Mouse (Mus musculus) kidney, adult 2 months (tissue): ENCODE measurements around the gene Map4k3. TPM values are rescaled to one million over a fixed set of nuclear protein-coding genes. Genes with fewer than 3 reads are reported as not detected.

Source experiments
- DNase-seq: peaks from one replicate; pipeline ENCODE4 v3.0.0; 2021
- H3K27ac ChIP-seq: fragments of 200-500 bp; 2 replicates; pipeline ENCODE4 v1.5.1; 2012; ENCODE audit warnings: low read depth, low read length, control low read depth, inconsistent platforms; ENCODE audit not compliant: insufficient read depth
- H3K27me3 ChIP-seq: fragments of 200-500 bp; replicated peaks from 2 replicates; pipeline ENCODE4 v1.6.1; 2012; ENCODE audit warnings: mild to moderate bottlenecking, moderate library complexity, low read length, inconsistent platforms; ENCODE audit not compliant: control insufficient read depth, insufficient read depth
- H3K36me3 ChIP-seq: fragments of 200-500 bp; 2 replicates; pipeline ENCODE4 v1.6.1; 2012; ENCODE audit warnings: mild to moderate bottlenecking, moderate library complexity, low read length, inconsistent platforms; ENCODE audit not compliant: control insufficient read depth, insufficient read depth
- H3K4me1 ChIP-seq: fragments of 200-500 bp; 2 replicates; pipeline ENCODE4 v1.6.1; 2011; ENCODE audit warnings: low read length; ENCODE audit not compliant: control insufficient read depth, insufficient read depth
- H3K4me3 ChIP-seq: fragments of 200-500 bp; 2 replicates; pipeline ENCODE4 v1.5.1; 2011; ENCODE audit warnings: mild to moderate bottlenecking, low read depth, low read length, control low read depth; ENCODE audit not compliant: insufficient read depth
- CTCF ChIP-seq: fragments of 200-500 bp; conservative IDR thresholded peaks from 2 replicates; pipeline ENCODE4 v1.5.1; 2011; ENCODE audit warnings: low read depth, mild to moderate bottlenecking, control low read depth, low read length, moderate library complexity, mixed read lengths; ENCODE audit not compliant: insufficient read depth, insufficient read length
- POLR2A ChIP-seq: fragments of 200-500 bp; IDR thresholded peaks from one replicate; pipeline ENCODE4 v1.6.1; 2011; ENCODE audit warnings: low read depth, low read length, control low read depth
- WGBS: fragments of 180-500 bp; shearing (Covaris S2); methylation state at CpG from one replicate; pipeline ENCODE4 v1.1.7; 2018; 5-methylcytosine and 5-hydroxymethylcytosine counted together
- polyA plus RNA-seq: library from polyadenylated mRNA; depleted of rRNA; stranded (reverse); fragments of >200 nt; gene quantifications from 2 replicates; pipeline ENCODE4 v1.2.3, GENCODE M21; 2012

The Map4k3 gene
- polyA plus RNA-seq, 1 experiment, result 19.4 TPM

GRCm38 (mm10) chr17:80683821-80684576 lies 44.3 kb downstream of the Map4k3 start:
- H3K36me3 ChIP-seq, result peaks cover under 1% of the 10 kb centered on the region; the same call in 1 of the 2 replicates
- no peak overlapping the region for H3K4me3 ChIP-seq
- peaks cover 10% of the 10 kb centered on the region; the same call in 1 of the 2 replicates for H3K4me1 ChIP-seq
- H3K27me3 ChIP-seq, result no peaks in the 10 kb centered on the region
- TF ChIP-seq POLR2A (no peak), CTCF (peak; percentile 45; the same call in 1 of the 2 replicates)
- H3K27ac ChIP-seq, result peak overlapping the region; percentile 54; the same call in 1 of the 2 replicates
- DNase-seq, result peak; percentile 80
- WGBS, result 21% methylated on average over 6 of the region's 6 CpGs

- Histone ChIP-seq H3K27me3 (no peaks in the 10 kb centered on the region), H3K4me1 (peaks cover 10% of the 10 kb centered on the region; the same call in 1 of the 2 replicates), H3K4me3 (no peak overlapping the region), H3K27ac (no peak overlapping the region), H3K36me3 (peaks cover 1% of the 10 kb centered on the region; the same call in 1 of the 2 replicates)
- WGBS, result 42% methylated on average over 5 of the region's 5 CpGs
- TF ChIP-seq CTCF (no peak), POLR2A (no peak)
- no peak for DNase-seq
These were observed 45.2 kb downstream of the Map4k3 start for GRCm38 (mm10) chr17:80683041-80683440.

GRCm38 (mm10) chr17:80678190-80678589 lies 50.1 kb downstream of the Map4k3 start:
- H3K36me3 ChIP-seq, result peaks cover 1% of the 10 kb centered on the region; the same call in 1 of the 2 replicates
- H3K27me3 ChIP-seq, result no peaks in the 10 kb centered on the region
- no peak overlapping the region for H3K4me3 ChIP-seq
- TF ChIP-seq POLR2A (no peak), CTCF (no peak)
- no peak for DNase-seq
- H3K27ac ChIP-seq, result no peak overlapping the region
- 79% methylated on average over 6 of the region's 6 CpGs for WGBS
- H3K4me1 ChIP-seq, result peaks cover 10% of the 10 kb centered on the region; the same call in 1 of the 2 replicates

DNA sequence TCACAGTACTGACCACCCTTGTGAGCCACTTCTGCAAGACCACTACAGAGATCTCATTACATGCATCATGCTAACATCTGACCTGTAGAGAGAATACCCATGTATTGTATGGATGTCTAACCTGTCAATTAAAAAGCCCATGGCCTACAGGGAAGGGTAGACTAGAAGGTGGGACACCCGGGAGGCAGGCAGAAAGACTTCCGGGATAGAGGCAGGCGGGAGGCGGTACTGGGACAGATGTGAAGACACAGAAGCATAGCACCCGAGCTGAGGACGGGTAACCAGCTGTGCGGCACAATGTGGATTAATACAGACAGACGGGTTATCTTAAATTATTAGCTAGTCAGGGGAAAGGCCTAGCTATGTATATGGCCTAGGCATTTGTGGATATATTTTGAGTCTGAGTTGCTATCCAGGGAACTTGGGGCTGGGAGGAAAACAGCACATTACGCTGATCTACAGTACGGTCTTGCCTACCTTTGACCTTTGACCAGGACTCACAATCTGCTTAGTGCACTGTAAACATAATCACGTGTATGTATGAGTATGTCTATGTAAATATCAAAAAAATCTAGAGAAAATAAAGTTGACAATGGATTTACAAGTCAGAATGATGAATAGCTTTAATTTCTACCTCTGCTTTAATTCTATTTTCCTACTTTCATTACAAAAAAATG lies 51.3 kb downstream of the Map4k3 start:
- Histone ChIP-seq H3K27me3 (no peaks in the 10 kb centered on the region), H3K4me1 (peaks cover 7% of the 10 kb centered on the region; the same call in 1 of the 2 replicates), H3K4me3 (no peak overlapping the region), H3K36me3 (peaks cover 1% of the 10 kb centered on the region; the same call in 1 of the 2 replicates), H3K27ac (no peak overlapping the region)
- peak; percentile 58 for DNase-seq
- 73% methylated on average over 11 of the region's 11 CpGs for WGBS
- no peak for TF ChIP-seq CTCF
- no peak for TF ChIP-seq POLR2A

GRCm38 (mm10) chr17:80676211-80676610 lies 52.1 kb downstream of the Map4k3 start:
- no peak overlapping the region for H3K27ac ChIP-seq
- no peak for TF ChIP-seq CTCF
- no peak for TF ChIP-seq POLR2A
- peaks cover 7% of the 10 kb centered on the region; the same call in 1 of the 2 replicates for H3K4me1 ChIP-seq
- WGBS, result 53% methylated on average over 2 of the region's 2 CpGs
- H3K27me3 ChIP-seq, result no peaks in the 10 kb centered on the region
- no peak overlapping the region for H3K4me3 ChIP-seq
- DNase-seq, result no peak
- peaks cover 1% of the 10 kb centered on the region; the same call in 1 of the 2 replicates for H3K36me3 ChIP-seq

GRCm38 (mm10) chr17:80670395-80670794 lies 57.9 kb downstream of the Map4k3 start:
- Histone ChIP-seq H3K27ac (no peak overlapping the region), H3K36me3 (no peaks in the 10 kb centered on the region; the same call in 1 of the 2 replicates), H3K4me3 (no peak overlapping the region), H3K27me3 (no peaks in the 10 kb centered on the region), H3K4me1 (peaks cover 3% of the 10 kb centered on the region; the same call in 1 of the 2 replicates)
- 84% methylated on average over 1 of the region's 1 CpGs for WGBS
- TF ChIP-seq CTCF (no peak), POLR2A (no peak)
- DNase-seq, result no peak

GRCm38 (mm10) chr17:80663623-80664022 lies 64.7 kb downstream of the Map4k3 start:
- H3K27me3 ChIP-seq, result no peaks in the 10 kb centered on the region
- no peak overlapping the region for H3K4me3 ChIP-seq
- no peak for TF ChIP-seq CTCF
- TF ChIP-seq POLR2A, result no peak
- 66% methylated on average over 4 of the region's 4 CpGs for WGBS
- H3K4me1 ChIP-seq, result peaks cover 8% of the 10 kb centered on the region; the same call in 1 of the 2 replicates
- H3K27ac ChIP-seq, result no peak overlapping the region
- DNase-seq, result no peak
- H3K36me3 ChIP-seq, result no peaks in the 10 kb centered on the region; the same call in none of the 2 replicates
